Mouse (Mus musculus): Measurements from ENCODE around the gene Catsperd.
A peak's percentile ranks its signal among the peaks of the same experiment; 100 is the strongest.

Catsperd gene

DNA sequence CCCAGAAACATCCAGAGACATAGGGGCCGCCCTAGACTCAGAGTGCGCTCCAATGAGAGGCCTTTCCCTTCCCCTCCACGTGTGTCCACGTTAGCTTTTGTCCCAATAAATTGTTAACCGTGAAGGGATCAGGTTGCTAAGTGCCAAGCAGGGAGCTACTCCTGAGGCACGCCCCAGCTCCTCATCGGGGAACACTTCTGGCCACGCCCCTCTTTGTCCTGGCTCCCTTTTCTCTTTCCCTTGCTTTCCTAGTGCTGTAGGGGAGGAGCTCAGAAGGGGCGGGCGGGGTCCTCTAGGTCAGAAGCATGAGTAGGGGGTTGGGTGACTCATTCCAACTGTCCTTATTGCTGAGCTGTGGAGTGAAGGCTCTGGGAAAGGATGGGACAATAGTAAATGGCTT lies 36.4 kb downstream of the Catsperd start:
- DNase-seq (ENCODE audit: low spot score in 2 of 2), result no peak

GRCm38 (mm10) chr17:56666384-56666783 lies 38.4 kb downstream of the Catsperd start:
- DNase-seq (ENCODE audit: low spot score in 2 of 2), result no peak

GRCm38 (mm10) chr17:56667591-56667990 lies 39.6 kb downstream of the Catsperd start:
- DNase-seq (ENCODE audit: low spot score in 2 of 2), result no peak

- peak in 1 of 2 experiments; percentile 72 for DNase-seq (ENCODE audit: low spot score in 2 of 2)
Measured at GRCm38 (mm10) chr17:56668384-56669144, 40.6 kb downstream of the Catsperd start.

- DNase-seq (ENCODE audit: low spot score in 2 of 2), result no peak
Measured at GRCm38 (mm10) chr17:56669766-56670165, 41.8 kb downstream of the Catsperd start.

- DNase-seq (ENCODE audit: low spot score in 2 of 2), result peak; percentile 98 to 99
Measured at GRCm38 (mm10) chr17:56672941-56673646, 45.2 kb downstream of the Catsperd start, which contains the start of gene Ranbp3. Gene Ranbp3, plus strand, starts transcription at chr17:56673294.

DNA sequence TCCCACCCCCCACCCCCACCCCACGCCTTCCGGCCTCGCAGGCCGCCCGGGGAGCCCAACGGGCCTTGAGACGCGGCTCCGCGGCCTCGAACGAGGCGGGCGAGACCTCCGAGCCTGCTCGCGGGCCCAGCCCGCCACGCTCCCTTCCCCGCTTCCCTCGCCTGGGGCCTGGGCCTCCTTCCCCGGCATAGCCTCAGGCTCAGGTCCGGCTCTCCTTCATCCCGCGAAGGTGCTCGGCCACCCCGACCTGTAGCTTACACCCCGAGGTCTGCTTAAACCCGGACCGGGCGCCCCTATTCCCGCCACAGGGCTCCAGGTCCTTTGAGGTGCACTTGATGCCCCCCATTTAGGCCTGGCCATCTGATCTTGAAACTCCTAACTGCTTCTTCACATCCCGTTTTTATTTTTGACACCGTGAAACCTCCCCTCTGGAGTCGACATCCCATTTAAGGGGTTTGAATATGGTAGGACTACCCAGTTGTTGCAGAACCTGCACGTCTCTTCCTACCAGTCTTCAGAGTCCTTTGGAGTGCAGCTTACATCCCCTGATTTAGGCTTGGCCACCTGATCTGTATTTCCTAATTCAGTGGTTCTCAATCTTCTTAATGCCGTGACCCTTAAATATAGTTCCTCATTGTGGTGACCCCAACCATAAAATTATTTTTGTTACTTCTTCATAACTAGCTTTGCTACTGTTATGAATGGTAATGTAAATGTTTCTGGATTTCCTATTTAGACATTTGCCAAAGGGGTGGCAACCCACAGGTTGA lies 45.9 kb downstream of the Catsperd start:
- no peak for DNase-seq (ENCODE audit: low spot score in 2 of 2)

GRCm38 (mm10) chr17:56681791-56682190 lies 53.8 kb downstream of the Catsperd start:
- DNase-seq (ENCODE audit: low spot score in 2 of 2), result no peak

DNA sequence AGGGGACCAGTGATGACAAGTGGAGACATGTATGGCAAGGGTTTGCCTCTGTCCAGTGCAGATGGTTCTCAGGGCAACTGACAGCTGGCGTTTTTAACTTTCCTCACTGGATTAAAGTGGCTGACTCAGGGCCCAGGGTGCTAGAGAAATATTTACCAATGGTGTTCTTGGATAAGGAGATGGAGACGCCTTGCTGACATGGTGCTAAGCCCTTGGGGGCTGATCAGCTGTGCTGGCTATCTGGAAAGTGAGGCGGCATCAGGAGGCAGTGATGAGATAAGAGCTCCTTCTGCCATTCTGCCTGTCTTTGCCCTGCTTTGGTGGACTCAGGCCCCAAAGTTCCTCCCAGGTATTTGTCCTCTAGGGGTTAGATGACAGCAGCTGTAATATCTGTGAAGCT lies 54.9 kb downstream of the Catsperd start:
- no peak for DNase-seq (ENCODE audit: low spot score in 2 of 2)

DNA sequence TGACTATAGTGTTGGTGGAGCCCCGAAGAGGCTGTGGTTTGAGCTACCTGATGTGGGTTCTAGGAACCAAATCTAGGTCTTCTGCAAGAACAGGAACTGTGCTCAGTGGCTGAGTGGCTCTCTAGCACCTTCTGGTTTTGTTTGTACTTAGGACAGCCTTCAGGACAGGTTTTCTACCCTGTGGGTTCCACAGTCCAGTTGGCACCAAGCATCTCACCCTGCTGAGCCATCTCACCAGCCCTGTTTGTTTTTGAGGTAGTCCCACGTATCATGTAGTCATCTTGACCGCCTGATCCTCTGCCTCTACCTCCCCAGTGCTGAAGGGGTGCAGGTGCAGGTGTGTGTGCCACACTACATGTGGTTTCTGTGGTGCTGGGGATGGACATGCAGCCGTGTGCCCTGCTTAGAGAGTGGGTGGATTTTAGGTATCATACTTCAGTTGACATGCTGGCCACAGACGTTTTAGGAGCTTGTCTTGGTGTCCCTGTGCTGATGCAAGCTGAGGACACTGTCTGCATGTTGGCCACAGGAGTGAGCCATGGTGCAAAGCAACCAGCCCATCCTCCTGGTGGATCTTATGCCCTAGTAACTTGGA lies 55.7 kb downstream of the Catsperd start:
- no peak for DNase-seq (ENCODE audit: low spot score in 2 of 2)

DNA sequence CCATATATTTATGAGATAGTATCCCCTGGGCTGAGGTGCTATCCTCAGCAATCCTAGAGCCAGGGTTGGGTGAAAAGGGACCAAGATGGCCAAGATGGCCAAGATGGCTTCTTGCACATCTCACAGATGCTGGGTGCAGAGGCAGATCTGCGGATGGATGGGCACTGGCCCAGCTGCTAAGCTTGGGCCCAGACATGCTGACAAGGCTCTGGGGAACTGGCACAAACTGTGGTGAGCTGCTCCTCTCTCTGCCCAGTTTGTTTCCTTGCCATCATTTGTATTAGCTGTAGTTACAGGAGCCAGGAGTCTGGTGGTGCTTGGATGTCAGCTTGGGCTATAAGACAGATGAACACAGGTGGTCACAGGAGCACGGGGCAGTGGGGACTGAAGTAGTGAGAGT lies 56.7 kb downstream of the Catsperd start:
- DNase-seq (ENCODE audit: low spot score in 2 of 2), result no peak

DNA sequence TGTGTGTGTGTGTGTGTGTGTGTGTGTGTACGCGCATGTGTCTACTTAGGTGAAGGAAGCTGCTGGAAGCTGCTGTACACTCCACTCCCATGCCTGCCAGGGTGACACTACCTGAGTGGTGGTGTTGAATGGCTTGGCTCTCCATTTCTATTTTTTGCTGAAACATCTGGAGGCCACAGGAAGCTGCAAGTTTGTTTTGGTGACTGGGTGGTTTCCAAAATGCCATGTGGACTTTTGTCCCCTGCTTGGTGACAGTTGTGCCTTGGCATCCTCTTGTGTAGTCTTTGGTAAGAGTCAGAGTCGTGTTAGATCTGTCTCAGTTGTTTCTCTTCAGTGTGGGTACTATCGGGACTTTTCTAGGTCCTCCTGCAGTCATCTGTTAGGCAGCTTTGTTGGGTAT lies 58.9 kb downstream of the Catsperd start:
- DNase-seq (ENCODE audit: low spot score in 2 of 2), result no peak

GRCm38 (mm10) chr17:56688045-56688444 lies 60.1 kb downstream of the Catsperd start:
- DNase-seq (ENCODE audit: low spot score in 2 of 2), result no peak

DNA sequence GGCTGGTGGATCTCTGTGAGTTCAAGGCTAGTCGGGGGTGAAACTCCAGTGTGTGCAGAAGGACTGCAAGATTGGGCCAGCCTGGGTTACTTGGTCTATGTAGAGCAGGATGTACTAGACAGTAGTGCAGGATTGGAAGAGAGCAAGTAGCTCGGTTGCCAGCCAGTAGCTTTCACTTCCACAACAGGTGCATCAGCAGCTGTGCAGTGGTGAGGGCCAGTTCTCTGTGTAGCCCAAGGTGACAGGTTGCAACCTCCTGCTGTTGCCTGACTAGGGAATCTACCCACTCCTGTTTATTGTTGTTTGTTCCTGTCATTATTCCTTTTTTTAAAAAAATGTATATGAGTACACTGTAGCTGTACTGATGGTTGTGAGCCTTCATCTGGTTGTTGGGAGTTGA lies 60.7 kb downstream of the Catsperd start:
- DNase-seq (ENCODE audit: low spot score in 2 of 2), result no peak

- no peak for DNase-seq (ENCODE audit: low spot score in 2 of 2)
Measured at GRCm38 (mm10) chr17:56693395-56693794, 65.5 kb downstream of the Catsperd start.

- peak; percentile 46 to 73 for DNase-seq (ENCODE audit: low spot score in 2 of 2)
Measured at GRCm38 (mm10) chr17:56693851-56694310, 65.9 kb downstream of the Catsperd start.

DNA sequence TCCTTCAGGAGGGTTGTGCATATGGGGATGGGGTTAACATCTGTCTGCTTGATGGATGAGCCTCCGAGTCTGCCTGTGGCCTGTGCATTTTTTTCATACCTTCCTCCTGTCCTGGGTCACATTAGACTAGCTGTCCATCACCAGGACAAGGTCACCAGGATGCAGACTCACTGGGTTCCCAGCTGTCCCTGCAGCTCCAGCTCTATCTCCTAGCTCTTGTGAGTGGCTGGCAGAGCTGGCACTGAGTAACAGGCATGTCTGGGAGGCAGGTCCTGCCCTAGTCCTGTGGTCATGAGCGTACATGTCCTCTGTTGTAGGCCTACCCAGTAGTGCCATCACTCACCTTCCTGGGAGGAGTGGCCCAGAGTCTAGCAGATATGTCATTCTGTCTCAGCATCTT lies 72.5 kb downstream of the Catsperd start:
- no peak for DNase-seq (ENCODE audit: low spot score in 2 of 2)

- no peak for DNase-seq (ENCODE audit: low spot score in 2 of 2)
Measured at GRCm38 (mm10) chr17:56703038-56703437, 75.1 kb downstream of the Catsperd start.

- DNase-seq (ENCODE audit: low spot score in 2 of 2), result no peak
Measured at GRCm38 (mm10) chr17:56706515-56706914, 78.6 kb downstream of the Catsperd start.

DNA sequence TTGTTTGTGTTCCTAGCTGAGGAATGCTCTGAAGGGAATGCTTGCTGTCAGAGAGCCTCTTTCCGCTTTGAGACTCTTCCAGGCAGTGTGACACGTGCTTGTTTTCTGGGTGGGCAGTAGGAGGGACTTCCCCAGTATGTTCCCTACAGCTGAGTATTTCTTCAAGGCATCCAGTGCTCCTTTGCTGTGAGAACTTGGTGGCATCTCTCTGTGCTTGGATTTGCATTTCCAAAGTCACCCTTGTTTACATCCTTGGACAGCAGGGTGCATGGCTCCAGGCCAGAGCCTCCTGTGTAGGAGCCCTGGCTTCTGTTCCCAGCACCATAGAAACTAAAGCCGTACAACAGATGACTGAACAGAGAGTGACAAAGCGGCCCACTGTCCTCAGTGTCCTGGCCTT lies 80.7 kb downstream of the Catsperd start:
- no peak for DNase-seq (ENCODE audit: low spot score in 2 of 2)

GRCm38 (mm10) chr17:56709708-56710107 lies 81.8 kb downstream of the Catsperd start:
- DNase-seq (ENCODE audit: low spot score in 2 of 2), result no peak

All from left cerebral cortex, adult 9 months (tissue).